Mouse (Mus musculus) bone marrow, adult 2 months (tissue): ENCODE results near the gene Mdfic.

Experiments
- CTCF ChIP-seq: fragments of 200-500 bp; IDR thresholded peaks from 2 replicates; pipeline ENCODE4 v1.5.1; 2011; ENCODE audit warnings: low read length, control low read depth; ENCODE audit not compliant: control insufficient read depth, insufficient read depth
- POLR2A ChIP-seq: fragments of 200-500 bp; IDR thresholded peaks from 2 replicates; pipeline ENCODE4 v1.6.1; 2011; ENCODE audit warnings: low read depth, mild to moderate bottlenecking, control low read depth, low read length, borderline replicate concordance; ENCODE audit not compliant: control insufficient read depth

DNA sequence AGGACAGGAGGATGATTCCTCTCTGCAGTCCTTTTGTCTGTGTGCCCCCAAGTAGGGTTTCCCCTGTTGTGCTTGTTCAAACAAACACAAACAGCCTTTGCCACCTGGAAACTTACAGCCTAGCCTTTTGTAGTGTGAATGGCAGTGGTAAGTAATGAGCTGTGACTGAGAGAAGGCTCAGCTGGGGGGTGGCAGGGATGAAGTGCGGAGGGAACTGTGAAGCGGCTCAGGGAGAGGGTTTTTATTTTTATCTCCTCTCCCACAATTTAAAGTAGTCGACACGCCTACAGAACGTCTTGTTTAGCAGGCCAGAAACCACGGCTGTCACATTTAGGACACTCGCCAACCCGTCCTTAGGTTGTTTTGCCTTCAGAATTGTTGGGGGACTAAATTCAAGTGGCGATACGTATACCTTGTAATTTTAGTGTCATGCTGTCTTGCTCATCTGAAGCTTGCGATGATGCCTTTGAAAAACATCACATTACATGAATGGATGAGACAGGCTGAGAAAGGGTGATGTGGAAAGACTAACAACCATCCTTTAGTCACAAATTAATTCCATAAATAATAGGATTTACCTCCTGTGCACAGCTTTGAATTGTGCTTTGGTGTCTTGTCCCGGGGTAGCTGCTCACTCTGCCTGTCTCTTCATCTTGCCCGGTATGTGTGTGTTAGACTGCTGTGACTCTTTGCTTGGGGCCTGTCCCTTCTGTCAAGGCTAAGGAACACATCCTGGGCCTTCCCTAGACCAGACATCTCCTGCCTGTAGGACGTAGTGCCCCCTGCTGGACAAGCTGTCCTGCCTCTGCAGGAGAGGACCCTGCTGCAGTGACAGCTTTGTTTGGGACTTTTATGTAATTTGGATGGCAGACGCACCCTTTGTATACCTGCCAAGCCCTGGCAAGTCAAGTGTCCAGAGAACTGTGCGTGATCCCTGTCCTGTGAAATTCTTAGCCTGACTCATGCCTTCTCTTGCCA lies 69.4 kb downstream of the Mdfic start:
- TF ChIP-seq CTCF (peak; percentile 81), POLR2A (no peak)
